Mouse (Mus musculus): ENCODE measurements around the gene Phactr2.

The Phactr2 gene

DNA sequence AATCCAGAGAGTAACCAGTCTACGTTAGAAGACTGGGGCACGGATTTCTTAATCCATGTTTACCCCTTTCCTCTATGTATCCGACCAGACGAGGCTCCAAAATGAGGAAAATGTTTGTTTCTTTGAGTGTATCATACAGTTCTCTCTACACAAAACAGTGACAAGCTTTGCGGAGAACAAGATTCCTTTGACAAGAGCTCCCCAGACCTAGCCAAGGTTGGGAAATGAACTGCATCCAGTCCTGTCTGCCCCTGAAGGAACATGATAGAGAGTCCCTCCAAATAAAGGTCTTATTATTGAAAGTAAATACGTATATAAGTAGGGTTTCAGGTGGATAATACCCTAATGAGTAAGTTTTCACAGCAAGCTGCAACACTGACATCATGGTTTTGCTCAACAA is 199.1 kb downstream of the Phactr2 start:
- DNase-seq (ENCODE audit: low spot score): no peak

DNA sequence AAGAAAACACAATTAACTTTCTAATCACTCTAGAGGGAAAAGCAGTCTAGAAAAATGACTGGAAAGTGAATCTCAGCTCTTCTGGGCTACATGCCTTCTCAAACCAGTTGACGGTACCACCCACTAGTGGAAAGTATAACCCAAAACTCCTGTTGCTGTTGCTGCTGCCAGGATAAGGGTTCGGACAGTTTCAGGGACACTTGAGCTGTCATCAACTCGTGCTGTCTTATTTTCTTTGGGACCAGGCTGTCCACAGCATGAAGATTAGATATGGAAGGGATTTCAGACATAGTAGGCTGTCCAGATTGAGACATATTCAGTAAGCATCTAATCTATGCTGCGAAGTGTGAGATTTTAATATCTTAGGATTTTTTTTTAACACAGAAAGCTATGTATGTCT is 199.5 kb downstream of the Phactr2 start:
- DNase-seq (ENCODE audit: low spot score): no peak

- no peak for DNase-seq (ENCODE audit: low spot score)
Measured at GRCm38 (mm10) chr10:13273756-13274155, 200.5 kb downstream of the Phactr2 start.

GRCm38 (mm10) chr10:13271716-13272115 is 202.5 kb downstream of the Phactr2 start:
- no peak for DNase-seq (ENCODE audit: low spot score)

- DNase-seq (ENCODE audit: low spot score): no peak
Measured at GRCm38 (mm10) chr10:13271099-13271498, 203.1 kb downstream of the Phactr2 start.

- DNase-seq (ENCODE audit: low spot score): no peak
Measured at GRCm38 (mm10) chr10:13270270-13270669, 203.9 kb downstream of the Phactr2 start.

- DNase-seq (ENCODE audit: low spot score): no peak
Measured at GRCm38 (mm10) chr10:13259251-13259650, 215.0 kb downstream of the Phactr2 start.

GRCm38 (mm10) chr10:13256196-13256595 is 218.0 kb downstream of the Phactr2 start:
- no peak for DNase-seq (ENCODE audit: low spot score)

- DNase-seq (ENCODE audit: low spot score): no peak
Measured at GRCm38 (mm10) chr10:13250280-13250679, 223.9 kb downstream of the Phactr2 start.

DNA sequence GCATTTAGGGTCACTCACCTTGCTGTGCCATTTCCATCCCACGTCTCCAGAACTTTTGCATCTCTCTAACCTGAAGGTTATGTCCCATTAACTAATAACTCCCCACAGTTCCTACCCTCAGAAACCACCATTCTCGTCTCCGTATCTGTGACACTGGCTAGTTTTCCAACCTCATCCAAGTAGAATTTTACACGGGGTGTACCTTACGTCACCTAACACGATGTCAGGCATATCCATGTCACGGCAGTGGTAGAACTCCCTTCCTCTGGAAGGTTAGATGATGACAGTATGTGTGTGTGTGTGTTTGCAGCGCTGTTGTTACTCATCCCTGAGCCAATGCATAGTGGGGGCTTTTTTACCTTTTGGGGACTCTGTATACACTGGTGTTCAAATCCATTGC is 225.1 kb downstream of the Phactr2 start:
- no peak for DNase-seq (ENCODE audit: low spot score)

DNA sequence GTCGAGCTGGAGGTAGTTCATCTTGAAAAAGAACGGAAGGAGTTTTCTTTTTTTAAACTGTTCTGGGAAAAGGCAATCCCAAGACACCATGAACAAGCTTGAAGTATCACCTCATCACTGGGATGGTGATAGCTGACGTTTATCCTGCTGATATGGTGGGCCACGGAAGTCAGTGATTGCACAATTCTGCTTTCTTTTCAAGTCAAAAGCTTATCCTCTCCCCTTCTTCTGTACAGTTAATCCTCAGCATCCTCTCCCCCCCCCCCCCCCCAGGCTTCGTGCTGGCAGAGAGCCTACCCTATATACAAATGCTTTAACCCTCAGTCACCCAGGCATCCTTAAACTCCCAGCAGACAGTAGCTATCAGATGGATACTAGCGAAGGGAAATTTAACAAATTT is 228.5 kb downstream of the Phactr2 start:
- no peak for DNase-seq (ENCODE audit: low spot score)

DNA sequence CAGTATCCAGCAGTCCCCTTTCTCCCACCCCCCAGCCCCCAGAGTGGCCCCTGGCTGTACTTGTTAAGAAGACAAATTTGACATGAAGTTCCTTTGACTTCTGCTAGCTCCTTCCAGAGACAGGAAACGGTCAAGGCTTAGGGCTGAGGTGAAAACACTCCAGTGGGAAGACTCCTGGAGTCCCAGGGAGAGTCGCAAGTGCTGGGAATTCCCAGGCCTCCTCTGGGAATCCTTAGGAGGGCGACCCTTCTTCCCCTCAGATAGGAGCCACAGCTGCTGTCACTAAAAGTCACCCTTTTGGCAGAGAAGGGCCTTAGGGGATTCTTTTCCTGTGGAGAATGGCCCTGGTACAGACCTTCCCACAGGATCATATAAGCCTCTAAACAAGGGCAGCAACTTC is 230.0 kb downstream of the Phactr2 start:
- no peak for DNase-seq (ENCODE audit: low spot score)

GRCm38 (mm10) chr10:13240431-13240830 is 233.8 kb downstream of the Phactr2 start:
- no peak for DNase-seq (ENCODE audit: low spot score)

DNA sequence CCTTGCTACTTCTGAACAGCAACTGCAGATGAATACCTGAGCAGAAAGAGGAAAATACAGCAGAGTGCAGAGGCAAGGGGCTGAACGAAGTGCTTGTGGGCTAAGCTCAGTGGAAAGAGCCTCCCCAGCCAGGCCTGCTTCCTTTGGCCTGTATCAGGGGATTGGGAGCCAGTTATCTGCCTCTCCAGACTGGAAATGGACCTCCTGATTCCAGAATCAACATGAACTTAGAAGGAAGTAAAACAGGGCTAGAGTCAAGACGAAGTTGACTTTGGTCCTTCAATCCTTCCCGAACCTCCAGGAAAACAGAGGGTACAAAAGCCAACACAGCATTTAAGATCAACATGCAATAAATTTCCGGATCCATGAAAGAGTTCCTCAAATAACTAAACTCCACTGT is 236.0 kb downstream of the Phactr2 start:
- DNase-seq (ENCODE audit: low spot score): no peak

- no peak for DNase-seq (ENCODE audit: low spot score)
Measured at GRCm38 (mm10) chr10:13236866-13237265, 237.3 kb downstream of the Phactr2 start.

DNA sequence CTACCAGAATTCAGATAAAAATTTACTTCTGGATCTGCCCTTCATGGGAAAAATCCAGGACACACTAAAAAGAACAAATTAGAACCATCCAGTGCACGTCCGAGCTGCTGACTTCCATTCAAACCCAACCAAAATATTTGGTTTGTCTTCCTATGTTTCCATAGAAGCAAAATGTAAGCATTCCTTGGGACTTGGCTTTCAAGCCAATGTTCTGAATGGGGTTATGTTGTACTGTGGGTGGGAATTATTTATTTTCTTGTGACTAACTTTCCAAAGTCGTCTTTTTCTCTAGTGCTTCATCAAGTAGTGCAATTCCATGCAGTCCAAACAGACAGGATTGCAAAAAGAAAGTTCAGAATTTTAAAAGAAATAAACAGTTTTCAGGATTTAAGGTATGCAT is 239.7 kb downstream of the Phactr2 start:
- no peak for DNase-seq (ENCODE audit: low spot score)

- no peak for DNase-seq (ENCODE audit: low spot score)
Measured at GRCm38 (mm10) chr10:13233941-13234340, 240.3 kb downstream of the Phactr2 start.

DNA sequence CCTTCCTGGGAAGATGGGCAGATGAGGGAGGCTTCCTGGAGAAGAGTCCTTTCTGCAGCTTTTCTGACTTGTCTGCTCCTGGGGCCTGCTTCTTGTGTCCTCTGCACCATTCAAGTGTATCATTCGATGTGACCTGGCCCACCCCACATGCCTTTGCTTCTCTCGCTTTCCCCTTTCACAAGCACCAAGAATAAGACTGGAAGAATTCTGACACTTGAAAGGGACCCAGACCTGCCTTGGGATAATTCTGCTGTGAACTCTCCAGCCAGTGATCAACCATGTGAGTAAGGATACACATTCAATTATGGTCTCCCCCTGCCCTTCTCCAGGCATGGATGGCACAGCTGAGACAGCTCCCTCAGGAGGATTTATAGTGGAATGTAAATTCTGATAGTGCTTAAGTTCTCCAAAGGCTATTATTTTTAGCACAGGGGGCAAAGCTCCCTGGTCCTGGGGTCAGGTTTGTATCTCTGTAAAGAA is 241.0 kb downstream of the Phactr2 start:
- DNase-seq (ENCODE audit: low spot score): no peak

DNA sequence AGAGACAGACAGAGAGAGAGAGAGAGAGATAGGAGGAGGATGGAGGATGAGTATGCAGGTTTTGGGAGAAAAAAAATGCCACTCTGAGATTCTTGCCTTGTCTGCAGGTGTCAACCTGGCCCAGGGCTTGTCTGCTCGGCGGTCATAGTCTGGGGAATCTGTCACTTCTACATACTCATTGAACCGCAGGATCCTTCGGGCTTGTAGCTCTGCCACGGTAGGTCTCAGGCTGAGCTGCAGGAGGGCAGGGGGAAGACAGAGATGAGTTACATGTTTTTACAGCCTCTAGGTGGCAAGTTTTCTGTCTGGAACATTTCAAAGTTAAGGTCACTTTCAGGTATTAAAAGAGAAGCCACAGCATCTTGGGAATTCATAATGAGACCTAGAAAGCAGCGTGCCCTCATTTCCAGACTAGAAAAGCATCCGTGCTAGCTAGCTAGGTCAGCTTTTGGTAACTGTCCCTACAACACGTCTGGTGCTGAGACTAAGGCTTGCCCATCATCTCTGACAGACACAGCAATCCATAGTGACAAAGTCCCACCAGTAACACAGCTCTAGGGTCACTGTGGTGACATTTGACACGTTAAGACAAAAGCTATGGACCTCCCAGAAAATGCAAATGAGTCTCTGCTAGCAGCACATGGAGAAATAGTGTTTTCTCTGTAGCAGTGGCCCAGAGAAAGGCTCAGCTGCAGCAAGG is 241.6 kb downstream of the Phactr2 start:
- DNase-seq (ENCODE audit: low spot score): no peak

DNA sequence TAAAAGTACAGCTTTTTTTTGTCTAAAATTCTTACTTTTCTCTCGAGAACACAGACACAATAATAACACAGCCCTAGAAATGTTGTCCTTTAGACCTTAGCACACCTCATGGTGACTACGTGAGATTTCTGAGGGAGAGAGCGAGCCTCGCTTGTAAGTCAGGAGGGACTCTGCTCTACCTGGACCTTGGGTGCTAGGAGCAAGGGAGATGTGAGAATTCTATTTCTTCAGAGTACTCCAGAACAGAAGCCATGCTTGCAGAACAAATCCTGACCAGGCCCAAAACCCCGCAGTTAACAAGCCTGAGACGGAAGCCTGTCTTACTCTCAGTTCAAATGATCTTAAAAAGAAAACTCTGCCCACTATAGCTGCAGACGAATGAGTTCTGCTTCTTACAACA is 243.5 kb downstream of the Phactr2 start:
- no peak for DNase-seq (ENCODE audit: low spot score)

- no peak for DNase-seq (ENCODE audit: low spot score)
Measured at GRCm38 (mm10) chr10:13225377-13226063, 248.7 kb downstream of the Phactr2 start.

- no peak for DNase-seq (ENCODE audit: low spot score)
Measured at GRCm38 (mm10) chr10:13222135-13222534, 252.1 kb downstream of the Phactr2 start.

- DNase-seq (ENCODE audit: low spot score): no peak
Measured at GRCm38 (mm10) chr10:13220061-13220460, 254.2 kb downstream of the Phactr2 start.

- DNase-seq (ENCODE audit: low spot score): no peak
Measured at GRCm38 (mm10) chr10:13213956-13214355, 260.3 kb downstream of the Phactr2 start.

Data from testis, postnatal 14 days (tissue).